Mouse (Mus musculus) left cerebral cortex, postnatal 25 days (tissue): Measurements from ENCODE around the gene Zfp941. TPM values are rescaled to one million over a fixed set of nuclear protein-coding genes. Genes with fewer than 3 reads are reported as not detected.
"Not testable (repeated sequence)": the region's sequence is repeated elsewhere in the genome, so short reads cannot be mapped to it uniquely, and the experiment has no call there.

ENCODE experiments used
- DNase-seq, 2 experiments: peaks; one replicate each; pipeline ENCODE4 v3.0.0; 2022; ENCODE audit warnings: low spot score in 2 of 2, mixed read lengths in 1 of 2
- intact Hi-C: fragments of 180-260 bp; cut with DNase I; formaldehyde crosslinking; loops from one replicate; pipeline ENCODE4 v1.15.1; 2025
- total RNA-seq, 2 experiments: library from RNA; stranded (reverse); gene quantifications; 2 replicates each; pipeline ENCODE4 v1.2.3; 2021

The Zfp941 gene
- total RNA-seq, 2 experiments from 2014 or later, result 23.6 to 24.7 TPM

- intact Hi-C loops, result no loop called here
- DNase-seq, result no peak
Observed at GRCm38 (mm10) chr7:140793541-140793940, 28.4 kb downstream of the Zfp941 start.

- DNase-seq, result no peak
- intact Hi-C loops, result no loop called here
Observed at GRCm38 (mm10) chr7:140788053-140788435, 33.9 kb downstream of the Zfp941 start.

GRCm38 (mm10) chr7:140787406-140788052 is 34.4 kb downstream of the Zfp941 start, which contains the start of gene Syce1:
Gene Syce1 (minus strand): TSS chr7:140787852.
- DNase-seq, result no peak
- intact Hi-C loops, result no loop called here

- intact Hi-C loops, result no loop called here
- DNase-seq, result no peak
Observed at GRCm38 (mm10) chr7:140780548-140780947, 41.4 kb downstream of the Zfp941 start.

- intact Hi-C loops, result no loop called here
- no peak for DNase-seq
Observed at GRCm38 (mm10) chr7:140765888-140766739, 55.9 kb downstream of the Zfp941 start.

GRCm38 (mm10) chr7:140765391-140765790 is 56.6 kb downstream of the Zfp941 start:
- intact Hi-C loops, result not testable (repeated sequence)

GRCm38 (mm10) chr7:140763447-140764020 is 58.4 kb downstream of the Zfp941 start, which contains the start of gene Cyp2e1:
Gene Cyp2e1 (plus strand): TSS chr7:140763739.
- intact Hi-C loops, result no loop called here
- DNase-seq, result no peak

More at GRCm38 (mm10) chr7:140765391-140765790, 56.6 kb downstream of the Zfp941 start:
- not testable (repeated sequence) for DNase-seq

GRCm38 (mm10) chr7:140760647-140761046 is 61.3 kb downstream of the Zfp941 start:
- intact Hi-C loops, result no loop called here
- DNase-seq, result no peak

Other genes starting within 250 kb of the Zfp941 start
- under 1 TPM in 1 of 2 experiments, not detected in 1; 0.09 TPM for gene Olfr46, start 220.9 kb downstream of the Zfp941 start, total RNA-seq
- not detected for gene Olfr61, start 193.2 kb downstream of the Zfp941 start, total RNA-seq
- not detected for gene Olfr53, start 175.7 kb downstream of the Zfp941 start, total RNA-seq
- gene Olfr539, start 162.2 kb downstream of the Zfp941 start, total RNA-seq, result under 1 TPM; 0.05 to 0.07 TPM
- gene Olfr45, start 140.2 kb downstream of the Zfp941 start, total RNA-seq, result not detected
- gene Olfr541, start 124.9 kb downstream of the Zfp941 start, total RNA-seq, result not detected
- not detected for gene Cyp2e1, start 58.4 kb downstream of the Zfp941 start, total RNA-seq
- gene Syce1, start 34.3 kb downstream of the Zfp941 start, total RNA-seq, result not detected
- 1 to 10 TPM; 2.7 to 4.1 TPM for gene Urah, start 12.8 kb upstream of the Zfp941 start, total RNA-seq
- gene Scgb1c1, start 23.4 kb upstream of the Zfp941 start, total RNA-seq, result not detected
- gene Odf3, start 25.6 kb upstream of the Zfp941 start, total RNA-seq, result not detected
- gene Gm45785, start 34.2 kb upstream of the Zfp941 start, total RNA-seq, result 1 to 10 TPM; 1.2 to 1.8 TPM
- gene Ric8a, start 34.8 kb upstream of the Zfp941 start, total RNA-seq, result 10 to 100 TPM; 66.0 to 70.0 TPM
- 10 to 100 TPM; 25.9 to 28.1 TPM for gene Bet1l, start 35.4 kb upstream of the Zfp941 start, total RNA-seq
- gene Psmd13, start 59.8 kb upstream of the Zfp941 start, total RNA-seq, result 100 to 1,000 TPM; 116 TPM
- gene Sirt3, start 60.1 kb upstream of the Zfp941 start, total RNA-seq, result 10 to 100 TPM; 77.1 to 78.2 TPM
- 1 to 10 TPM in 1 of 2 experiments, not detected in 1; 1.2 TPM for gene Cox8b, start 78.3 kb upstream of the Zfp941 start, total RNA-seq
- under 1 TPM; 0.41 to 0.73 TPM for gene Nlrp6, start 98.7 kb upstream of the Zfp941 start, total RNA-seq
- 1 to 10 TPM; 4.7 to 6.3 TPM for gene Pgghg, start 119.2 kb upstream of the Zfp941 start, total RNA-seq
- not detected for gene Ifitm5, start 128.1 kb upstream of the Zfp941 start, total RNA-seq
- not detected for gene Gm45717, start 133.8 kb upstream of the Zfp941 start, total RNA-seq
- gene Ifitm2, start 133.8 kb upstream of the Zfp941 start, total RNA-seq, result 10 to 100 TPM; 11.7 to 15.7 TPM
- gene Ifitm1, start 145.0 kb upstream of the Zfp941 start, total RNA-seq, result 1 to 10 TPM; 1.7 to 2.9 TPM
- gene Ifitm3, start 188.6 kb upstream of the Zfp941 start, total RNA-seq, result 10 to 100 TPM in 1 of 2 experiments, 1 to 10 TPM in 1; 9.9 to 13.5 TPM
- not detected for gene Ifitm6, start 195.7 kb upstream of the Zfp941 start, total RNA-seq
- not detected for gene Gm17387, start 207.0 kb upstream of the Zfp941 start, total RNA-seq
- 10 to 100 TPM; 79.6 to 84.3 TPM for gene B4galnt4, start 238.9 kb upstream of the Zfp941 start, total RNA-seq